Mouse (Mus musculus): Measurements from ENCODE around the gene Slc16a6. TPM values are rescaled to one million over a fixed set of nuclear protein-coding genes. Genes with fewer than 3 reads are reported as not detected.

The Slc16a6 gene
- total RNA-seq, 2 experiments from 2014 or later: 3.7 to 7.1 TPM

- DNase-seq (ENCODE audit: low spot score): no peak
Observed at GRCm38 (mm10) chr11:109417472-109418040, 55.8 kb downstream of the Slc16a6 start.

- DNase-seq (ENCODE audit: low spot score): no peak
Observed at GRCm38 (mm10) chr11:109416709-109417420, 56.5 kb downstream of the Slc16a6 start.

DNA sequence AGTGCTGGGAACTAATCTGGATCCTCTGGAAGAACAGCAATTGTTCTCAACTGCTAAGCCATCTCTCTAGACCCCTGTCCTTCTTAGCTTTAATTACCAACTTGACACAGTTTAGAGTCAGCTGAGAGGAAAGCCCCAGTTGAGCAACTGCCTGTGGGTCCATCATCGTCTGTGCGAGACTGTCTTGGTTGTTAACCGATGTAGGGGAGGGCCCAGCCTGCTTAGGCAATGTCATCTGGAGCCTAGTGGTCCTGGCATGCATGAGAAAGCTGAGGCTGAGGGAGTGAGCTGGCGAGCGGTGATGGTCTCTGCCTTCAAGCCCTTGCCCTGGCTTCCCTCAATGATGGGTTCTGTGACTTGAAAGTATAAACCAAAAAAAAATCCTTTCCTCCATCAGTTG lies 58.6 kb downstream of the Slc16a6 start:
- DNase-seq (ENCODE audit: low spot score): no peak

- no peak for DNase-seq (ENCODE audit: low spot score)
Observed at GRCm38 (mm10) chr11:109413617-109414016, 59.8 kb downstream of the Slc16a6 start, which contains the start of gene 9930022D16Rik. Gene 9930022D16Rik, plus strand, starts transcription at chr11:109413917.

DNA sequence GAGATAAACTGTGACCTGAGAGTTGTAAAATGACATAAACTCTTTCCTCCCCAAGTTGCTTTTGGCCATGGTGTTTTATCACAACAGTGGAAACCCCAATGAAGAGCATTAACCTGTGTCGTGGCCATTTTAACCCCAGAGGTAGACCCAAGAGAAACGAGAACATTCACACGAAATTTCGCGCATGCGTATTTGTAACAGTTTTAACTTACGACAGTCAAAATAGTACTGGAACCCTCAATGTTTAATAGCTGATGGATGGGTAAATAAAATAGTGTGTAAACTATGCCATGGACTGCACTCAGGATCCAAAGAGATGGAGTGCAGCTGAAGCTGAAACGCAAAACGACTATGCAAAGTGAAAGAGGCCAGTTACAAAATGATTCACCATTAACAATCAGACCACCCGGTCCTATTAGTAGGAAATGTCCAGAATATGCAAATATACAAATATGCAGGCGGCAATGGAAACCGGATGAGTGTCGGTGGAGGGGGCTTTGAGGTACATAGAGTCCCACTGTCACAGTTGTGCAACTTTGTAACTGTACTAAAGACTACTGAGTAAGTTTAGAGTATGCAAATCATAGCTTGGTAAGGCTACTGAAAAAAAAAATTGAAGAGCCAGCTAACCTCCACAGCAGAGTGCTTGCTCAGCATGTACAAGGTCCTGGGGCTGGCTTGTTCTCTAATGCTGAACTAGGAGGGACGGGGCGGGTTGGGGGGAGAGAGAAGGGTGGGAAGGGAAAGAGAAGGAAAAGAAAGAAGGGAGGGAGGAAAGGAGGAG lies 63.0 kb downstream of the Slc16a6 start:
- DNase-seq (ENCODE audit: low spot score): no peak

DNA sequence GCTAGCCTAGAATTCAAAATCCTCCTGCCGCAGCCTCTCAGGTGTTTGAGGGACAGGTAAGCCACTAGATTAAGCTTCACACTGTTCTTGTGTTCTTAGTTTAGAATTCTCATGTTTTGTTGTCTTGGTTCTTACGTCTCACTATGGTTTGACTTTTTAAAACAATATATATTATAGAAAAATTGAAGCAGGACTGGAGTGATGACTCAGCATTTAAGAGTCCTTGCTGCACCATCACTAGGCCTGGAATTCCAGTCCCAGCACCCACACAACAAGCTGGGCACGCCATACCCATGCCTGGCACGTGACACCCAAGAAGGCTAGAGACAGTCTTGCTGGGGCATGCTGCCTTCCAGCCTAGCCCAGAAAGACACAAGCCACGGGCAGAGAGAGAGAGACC lies 67.0 kb downstream of the Slc16a6 start:
- no peak for DNase-seq (ENCODE audit: low spot score)

Small RNA genes lying within 50 kb of the gene (microRNA-seq; reads per million reads assigned to microRNA genes)
- not detected for gene Gm25540

Other genes with a start within 250 kb of the Slc16a6 start
- gene Rgs9, start 175.5 kb downstream of the Slc16a6 start, total RNA-seq (2021): not detected
- gene Gna13, start 110.8 kb downstream of the Slc16a6 start, total RNA-seq (2021): 10 to 100 TPM; 24.3 to 32.4 TPM
- gene 9930022D16Rik, start 59.7 kb downstream of the Slc16a6 start, total RNA-seq (2021): not detected
- gene Amz2, start 47.7 kb downstream of the Slc16a6 start, total RNA-seq (2021): 10 to 100 TPM; 68.8 to 72.7 TPM
- 1 to 10 TPM; 1.2 to 1.6 TPM for gene Arsg, start 224 bp downstream of the Slc16a6 start, total RNA-seq (2021)
- gene Wipi1, start 138.4 kb upstream of the Slc16a6 start, total RNA-seq (2021): 10 to 100 TPM; 57.7 to 78.8 TPM
- 100 to 1,000 TPM in 1 of 2 experiments, 10 to 100 TPM in 1; 96.1 to 120 TPM for gene Prkar1a, start 175.8 kb upstream of the Slc16a6 start, total RNA-seq (2021)
- 1 to 10 TPM; 1.2 to 2.0 TPM for gene Fam20a, start 248.7 kb upstream of the Slc16a6 start, total RNA-seq (2021)